Comparison of ENCODE assay signal across 12 mouse cellular contexts in genomic region chr8:78622362-78622761, GRCm38 (mm10).
DNase-seq lines count a peak whose midpoint lies in the region; ATAC-seq and TF ChIP-seq lines count a peak whose summit lies in the region.
"Had no signal": no experiment of that assay in that cellular context is flagged by ENCODE, and none has a peak within 500 bp of the region (broad histone marks: within the 10 kb centered on the region; RNA-seq: fewer than 3 reads in every experiment).

No protein-coding gene starts in this region.

- WGBS in liver, postnatal 0 days (ENCODE audit: insufficient replicate concordance), result 52% methylated on average over 4 of the region's 4 CpGs
- WGBS in liver, embryonic 11.5 days, result 59% methylated on average over 4 of the region's 4 CpGs

- ATAC-seq in liver, postnatal 0 days, result 0 out of 2 replicates have a peak, but pooled peaks have one; percentile 21
- no peak for ATAC-seq in liver, embryonic 11.5 days (replicated peaks; ENCODE audit: low FRiP score)
- ATAC-seq: hindbrain, embryonic 16.5 days; Patski had no signal

- 0 out of 2 replicates have a peak overlapping the region, but pooled peaks have one; percentile 16 for H3K27ac ChIP-seq in liver, postnatal 0 days (ENCODE audit: low read depth)
- no peak overlapping the region for H3K27ac ChIP-seq in liver, embryonic 11.5 days (ENCODE audit: low read depth, low read length)
- peak overlapping the region; percentile 85 for H3K27ac ChIP-seq in brown adipose tissue, adult 24 weeks (replicated peaks; ENCODE audit: low read depth, low read length)
- H3K27ac ChIP-seq: limb, embryonic 13.5 days had no signal

- no peaks in the 10 kb centered on the region for H3K9me3 ChIP-seq in liver, postnatal 0 days (ENCODE audit: low read length)
- no peaks in the 10 kb centered on the region for H3K9me3 ChIP-seq in liver, embryonic 11.5 days (ENCODE audit: control insufficient read depth, low read length)
- H3K9me3 ChIP-seq: limb, embryonic 13.5 days had no signal

- TF ChIP-seq CTCF in liver, postnatal 0 days (IDR thresholded peaks at IDR 0.05; ENCODE audit: low read depth), result no peak

- no peaks in the 10 kb centered on the region for H3K27me3 ChIP-seq in liver, postnatal 0 days (ENCODE audit: insufficient read depth, low read length)
- no peaks in the 10 kb centered on the region for H3K27me3 ChIP-seq in liver, embryonic 11.5 days (replicated peaks; ENCODE audit: control insufficient read depth, insufficient read depth, low read length)
- H3K27me3 ChIP-seq: limb, embryonic 13.5 days; Patski had no signal

- H3K4me3 ChIP-seq in liver, postnatal 0 days (ENCODE audit: low read depth, low read length), result no peak overlapping the region
- no peak overlapping the region for H3K4me3 ChIP-seq in liver, embryonic 11.5 days (ENCODE audit: low read depth, low read length)
- no peak overlapping the region for H3K4me3 ChIP-seq in brown adipose tissue, adult 24 weeks (ENCODE audit: insufficient read depth, low read depth, low read length)
- H3K4me3 ChIP-seq: limb, embryonic 13.5 days had no signal

- peaks cover 11% of the 10 kb centered on the region for H3K4me1 ChIP-seq in liver, postnatal 0 days (ENCODE audit: insufficient read depth)
- peaks cover 5% of the 10 kb centered on the region; the same call in 1 of the 2 replicates for H3K4me1 ChIP-seq in liver, embryonic 11.5 days (replicated peaks; ENCODE audit: control insufficient read depth, insufficient read depth, low read length)
- H3K4me1 ChIP-seq in brown adipose tissue, adult 24 weeks (ENCODE audit: control insufficient read depth, insufficient read depth, insufficient read length, low read length), result peaks cover 12% of the 10 kb centered on the region

- DNase-seq in liver, postnatal 0 days, result no peak
- no peak for DNase-seq in liver, embryonic 11.5 days (ENCODE audit: low spot score)
- peak; percentile 53 for DNase-seq in ES-CJ7 (ENCODE audit: low read depth, low spot score)
- peak; percentile 25 for DNase-seq in skeletal muscle tissue, adult 2 months (ENCODE audit: low read depth, low spot score)
- no peak for DNase-seq in Muller cell, postnatal 12 days (ENCODE audit: inconsistent ontology term)
- no peak for DNase-seq in adrenal gland, postnatal 4 days (ENCODE audit: low spot score in 2 of 2)
- DNase-seq: cerebellum, postnatal 25 days; retina, postnatal 1 day had no signal

- H3K4me2 ChIP-seq in liver, postnatal 0 days (ENCODE audit: low read depth, low read length), result no peak overlapping the region
- H3K4me2 ChIP-seq in liver, embryonic 11.5 days, result no peak overlapping the region
- H3K4me2 ChIP-seq: limb, embryonic 13.5 days had no signal

- H3K9ac ChIP-seq in liver, postnatal 0 days (replicated peaks), result no peak overlapping the region
- no peak overlapping the region for H3K9ac ChIP-seq in liver, embryonic 11.5 days (ENCODE audit: low read depth, low read length)
- H3K9ac ChIP-seq: limb, embryonic 13.5 days had no signal

- no peak for TF ChIP-seq EP300 in liver, postnatal 0 days (IDR thresholded peaks at IDR 0.05; ENCODE audit: low read depth)

- no peaks in the 10 kb centered on the region for H3K36me3 ChIP-seq in liver, postnatal 0 days (replicated peaks; ENCODE audit: insufficient read depth, low read length)
- H3K36me3 ChIP-seq in liver, embryonic 11.5 days (ENCODE audit: control insufficient read depth, insufficient read depth, low read length), result no peaks in the 10 kb centered on the region
- H3K36me3 ChIP-seq: limb, embryonic 13.5 days had no signal

Comparison
In these comparisons a context has a peak if more than half of its experiments do, and no peak if none do; other contexts are left out.
1. DNase-seq: peak in ES-CJ7 (single experiment) and skeletal muscle tissue, adult 2 months (single experiment); none in liver, postnatal 0 days (single experiment), liver, embryonic 11.5 days (single experiment), Muller cell, postnatal 12 days (single experiment) and adrenal gland, postnatal 4 days (0 of 2).